Mouse (Mus musculus) WW6 (cell line): Measurements from ENCODE around the gene Foxp1.

Source experiments
- DNase-seq: peaks from one replicate; pipeline ENCODE4 v3.0.0-alpha.2; 2013; ENCODE audit warnings: low read depth, low spot score

Foxp1 gene

GRCm38 (mm10) chr6:99027542-99028160 lies 494.9 kb downstream of the Foxp1 start:
- DNase-seq = no peak

GRCm38 (mm10) chr6:99026635-99027541 lies 495.6 kb downstream of the Foxp1 start:
- DNase-seq = no peak

DNA sequence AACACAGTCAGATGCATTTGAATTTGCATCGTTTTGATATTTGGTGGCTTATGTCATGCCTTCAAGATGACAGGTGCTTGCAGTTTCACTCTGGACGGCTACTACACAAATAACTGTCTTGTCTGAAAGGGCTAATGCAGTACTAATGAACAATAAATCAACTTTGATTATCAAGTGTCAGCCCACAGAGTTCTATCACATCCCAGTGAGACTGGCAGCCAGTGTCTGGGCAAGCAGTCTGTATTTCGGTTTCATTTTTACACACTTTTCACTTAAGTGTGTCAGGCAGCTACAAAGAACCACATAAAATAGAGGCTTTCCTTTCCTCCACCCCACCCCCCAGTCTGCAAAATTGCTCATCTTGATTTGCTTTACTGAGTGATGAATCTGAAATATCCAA lies 496.5 kb downstream of the Foxp1 start:
- no peak for DNase-seq

- DNase-seq = no peak
Observed at GRCm38 (mm10) chr6:99024588-99024987, 497.9 kb downstream of the Foxp1 start.

DNA sequence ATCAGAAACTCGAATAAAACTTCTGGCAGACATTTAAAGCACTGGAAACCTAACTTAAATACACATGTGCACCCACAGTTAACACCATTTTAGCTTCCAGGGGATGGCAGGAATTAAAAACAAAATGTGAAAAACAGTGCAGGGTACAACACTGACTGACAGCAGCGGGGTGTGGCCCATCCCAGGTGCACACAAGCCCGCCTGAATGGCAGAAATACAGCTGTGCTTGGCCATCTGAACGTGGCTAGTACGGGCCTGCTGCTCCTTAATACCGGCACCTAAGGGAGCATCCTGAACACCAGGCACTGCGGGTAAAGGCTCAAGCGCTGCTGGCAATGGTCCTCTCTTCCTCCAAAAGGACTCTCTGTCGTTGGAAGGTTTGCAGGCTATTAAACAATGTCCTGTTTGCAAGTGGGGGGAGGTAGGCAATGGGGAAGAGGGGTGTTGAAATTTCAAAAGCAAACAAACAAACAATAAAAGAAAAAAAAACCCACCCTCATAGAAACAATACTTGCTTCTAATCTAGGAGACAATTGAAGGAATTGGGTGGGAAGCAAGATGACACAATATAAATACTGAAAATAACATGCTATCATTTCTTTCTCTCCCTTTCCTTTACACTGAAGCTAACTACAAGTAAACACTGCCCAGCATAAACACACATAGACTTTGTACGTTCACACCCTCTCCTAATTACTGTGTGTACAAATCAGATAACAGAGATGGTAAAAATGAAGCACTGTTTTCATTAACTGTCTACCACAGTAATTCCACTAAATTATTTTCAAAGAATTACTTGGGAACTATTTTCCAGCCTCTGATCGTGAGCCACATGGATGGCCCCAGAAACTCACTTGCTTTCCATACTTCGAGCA lies 501.7 kb downstream of the Foxp1 start:
- no peak for DNase-seq

DNA sequence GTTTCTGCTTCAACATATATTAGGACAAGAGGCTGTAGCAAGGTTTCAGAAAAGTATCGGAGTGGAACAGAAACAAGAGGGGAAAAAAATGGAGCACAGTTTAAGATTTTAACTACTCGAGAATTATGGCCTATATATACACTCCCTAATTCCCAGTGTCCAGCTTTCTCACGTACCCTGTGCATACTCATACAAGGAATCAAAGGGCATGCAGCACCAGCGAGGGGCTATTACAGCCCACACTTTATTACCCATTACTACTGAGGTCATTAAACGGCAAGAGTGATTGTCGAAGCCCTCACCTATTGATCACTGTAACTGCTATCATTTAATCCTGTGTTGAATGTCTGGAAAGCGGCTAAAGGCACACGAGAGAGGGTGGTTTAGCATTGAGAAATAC lies 502.8 kb downstream of the Foxp1 start:
- no peak for DNase-seq

DNA sequence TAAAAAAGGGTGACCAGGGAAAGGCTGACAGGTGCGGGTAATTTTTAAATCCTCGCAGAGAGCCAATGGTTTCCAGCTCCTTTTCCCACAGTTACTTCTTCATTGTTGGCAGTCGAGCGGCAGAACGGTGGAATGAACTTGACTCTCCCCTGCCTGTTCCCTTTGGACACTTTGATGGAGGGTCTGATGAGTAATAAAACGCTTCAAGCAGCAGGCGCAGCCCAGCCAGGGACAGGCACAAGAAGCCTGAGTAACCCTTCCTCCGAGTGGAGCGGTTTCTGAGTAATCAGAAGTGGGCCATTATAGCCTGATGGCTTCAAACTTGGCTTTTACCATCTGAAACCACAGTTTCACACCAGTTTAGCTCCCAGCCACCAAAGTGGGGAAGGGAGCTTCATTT lies 503.3 kb downstream of the Foxp1 start:
- DNase-seq = no peak

DNA sequence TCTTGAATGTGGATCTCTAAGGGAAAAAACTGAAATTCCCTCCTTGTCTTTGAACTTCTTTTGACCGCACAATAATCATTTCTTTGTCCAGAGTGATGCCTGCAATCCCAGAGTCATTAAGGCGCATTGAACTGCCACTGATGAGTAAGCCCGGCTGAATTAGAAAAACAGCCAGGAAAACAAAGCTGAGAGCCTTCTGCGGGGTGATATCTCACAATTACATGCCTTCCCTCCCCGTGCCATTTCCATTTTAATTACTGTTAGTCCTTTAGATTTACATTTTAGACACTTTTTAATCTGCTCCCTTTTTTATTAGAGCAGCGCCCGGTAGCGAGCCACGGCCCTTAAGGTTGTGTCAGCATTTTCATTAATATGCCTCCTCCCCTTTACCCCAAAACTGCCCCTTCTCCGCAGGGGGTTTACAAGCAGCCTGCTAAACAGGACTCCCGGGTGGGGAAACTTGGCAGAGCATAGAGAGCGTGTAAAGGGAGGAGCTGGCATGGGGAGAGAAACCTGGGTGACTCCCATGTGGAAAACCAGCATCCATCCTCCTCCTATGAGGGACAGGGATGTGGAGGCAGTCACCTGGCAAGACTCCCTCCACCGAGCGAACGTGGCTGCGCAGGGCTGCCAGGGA lies 508.5 kb downstream of the Foxp1 start:
- DNase-seq = no peak

DNA sequence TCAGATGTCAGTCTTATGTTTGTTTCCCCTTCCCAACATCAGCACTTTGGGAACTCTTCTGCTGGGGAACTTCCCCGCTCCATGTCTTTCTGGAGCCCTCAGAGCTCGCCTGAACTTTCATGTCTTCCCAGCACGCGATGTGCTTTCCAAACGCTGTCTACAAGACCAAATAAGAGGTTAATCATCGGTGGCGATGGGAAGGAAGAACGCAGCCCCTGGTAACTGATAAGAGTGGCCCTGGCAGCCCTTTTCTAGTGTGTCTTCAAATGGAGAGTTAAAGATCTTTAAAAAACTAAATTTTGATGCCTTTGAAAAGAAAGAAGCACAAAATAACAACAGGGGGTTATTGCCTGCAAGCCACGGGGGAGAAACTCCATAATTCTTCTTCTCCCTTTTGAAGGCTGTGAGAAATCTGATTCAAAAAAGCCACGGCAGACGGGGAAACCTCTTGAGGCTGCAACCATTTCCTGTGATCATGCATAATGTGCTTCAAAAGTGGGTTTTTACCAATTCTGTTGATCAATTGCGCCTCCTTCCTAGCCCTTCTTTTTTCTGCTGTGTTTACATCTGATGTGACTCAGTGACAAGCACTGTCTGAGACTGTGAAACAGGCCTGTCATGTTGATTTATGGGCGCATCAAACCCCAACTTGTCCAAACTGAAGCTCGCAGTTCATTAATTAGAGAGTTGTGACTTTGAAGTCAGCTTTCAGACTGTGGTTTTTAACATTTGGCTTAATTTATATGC lies 509.2 kb downstream of the Foxp1 start:
- DNase-seq = no peak

DNA sequence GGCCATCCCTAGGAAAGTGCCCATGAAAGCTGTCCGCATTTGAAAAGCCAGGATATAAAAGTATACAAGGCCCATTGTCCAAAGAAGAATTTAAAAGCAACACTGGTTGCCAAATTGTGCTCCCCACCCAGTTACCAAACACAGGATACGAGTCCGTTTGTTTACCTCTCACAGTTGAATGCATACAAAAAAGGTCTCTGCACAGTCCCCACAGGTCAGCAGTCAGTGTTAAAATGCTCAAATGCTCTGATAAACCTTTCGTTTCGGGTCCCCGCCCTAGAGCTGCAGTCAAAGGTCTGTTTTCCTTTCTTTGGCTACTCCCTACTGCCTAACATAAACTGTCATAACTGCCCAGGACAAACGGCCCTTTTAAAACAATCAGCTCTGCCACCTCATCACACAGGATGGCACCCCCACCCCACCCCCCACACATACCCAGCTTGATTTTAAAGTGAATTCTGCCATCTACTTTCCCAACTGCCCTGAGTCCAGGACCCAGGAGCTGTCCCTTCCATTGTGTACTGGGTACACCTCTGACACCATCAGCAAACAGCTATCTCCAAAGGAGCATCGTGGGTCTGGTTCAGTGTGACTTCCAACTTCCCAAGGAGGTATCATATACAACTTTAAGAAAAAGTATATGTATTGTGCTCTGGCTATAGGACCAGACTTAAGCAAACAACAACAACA lies 510.5 kb downstream of the Foxp1 start:
- no peak for DNase-seq

GRCm38 (mm10) chr6:99009771-99010170 lies 512.8 kb downstream of the Foxp1 start:
- no peak for DNase-seq

GRCm38 (mm10) chr6:99008565-99008964 lies 514.0 kb downstream of the Foxp1 start:
- DNase-seq = no peak

- no peak for DNase-seq
Observed at GRCm38 (mm10) chr6:99007542-99007941, 515.0 kb downstream of the Foxp1 start.

DNA sequence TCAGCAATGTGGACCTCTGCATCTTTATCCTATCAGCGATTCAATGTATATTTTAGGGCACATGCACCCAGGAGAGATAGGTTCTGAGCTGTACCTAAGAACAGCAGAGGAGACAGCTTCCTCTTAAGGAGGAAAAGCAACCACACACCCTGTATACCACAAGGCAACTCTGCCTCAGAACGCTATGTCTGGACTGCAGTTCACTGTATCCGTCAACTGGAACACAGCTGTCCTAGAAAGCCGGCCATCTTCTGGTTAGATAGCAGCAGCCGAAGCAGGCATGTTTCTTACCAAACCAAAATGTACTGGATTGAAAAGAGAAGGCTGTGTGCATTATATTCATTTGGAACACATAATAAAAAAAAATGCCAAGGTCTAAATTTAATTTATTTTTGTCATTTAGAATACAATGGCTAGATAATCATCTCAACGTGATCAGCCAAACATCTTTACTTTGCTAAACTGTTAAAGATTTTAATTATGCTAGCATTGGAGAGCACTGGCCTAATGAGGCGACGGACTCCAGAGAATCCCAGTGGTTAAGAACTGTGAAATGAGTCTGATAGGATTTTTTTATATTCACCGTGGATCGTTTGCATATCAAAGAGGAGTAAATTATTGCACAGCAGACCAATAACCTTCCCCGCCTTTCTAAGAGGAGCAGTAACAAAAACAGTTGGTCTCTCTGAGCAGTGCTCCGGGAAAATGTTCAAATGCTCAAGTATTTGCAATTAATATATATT lies 518.1 kb downstream of the Foxp1 start:
- DNase-seq = no peak

DNA sequence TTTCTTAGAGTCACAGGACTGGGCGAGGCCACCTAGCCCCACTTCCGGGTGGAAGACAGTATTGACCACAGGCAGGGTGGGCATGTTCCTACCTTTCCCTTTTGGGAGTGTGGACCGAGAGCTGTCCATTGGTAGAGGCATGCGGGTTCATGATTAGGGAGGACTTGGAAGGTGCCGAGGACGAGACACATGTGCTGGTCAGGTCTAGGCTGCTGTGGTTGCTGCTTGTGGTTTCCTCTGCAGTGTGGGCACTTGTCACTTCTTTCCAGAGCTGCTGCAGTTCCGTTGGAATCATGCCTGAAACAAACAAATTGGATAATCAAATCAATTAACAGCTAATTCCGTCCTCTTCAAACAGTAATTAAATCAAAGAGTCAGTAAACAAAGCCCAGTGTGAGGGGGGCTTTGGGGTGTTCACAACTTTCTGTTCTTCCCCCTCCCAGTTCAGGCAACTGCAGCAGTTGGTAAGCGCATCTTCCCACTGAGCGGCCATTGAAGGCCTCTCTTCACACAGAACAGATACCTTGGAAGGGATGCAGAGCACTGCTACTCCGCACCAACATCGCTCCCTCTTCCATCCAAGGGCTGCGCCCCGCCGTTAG lies 519.3 kb downstream of the Foxp1 start:
- DNase-seq = no peak

DNA sequence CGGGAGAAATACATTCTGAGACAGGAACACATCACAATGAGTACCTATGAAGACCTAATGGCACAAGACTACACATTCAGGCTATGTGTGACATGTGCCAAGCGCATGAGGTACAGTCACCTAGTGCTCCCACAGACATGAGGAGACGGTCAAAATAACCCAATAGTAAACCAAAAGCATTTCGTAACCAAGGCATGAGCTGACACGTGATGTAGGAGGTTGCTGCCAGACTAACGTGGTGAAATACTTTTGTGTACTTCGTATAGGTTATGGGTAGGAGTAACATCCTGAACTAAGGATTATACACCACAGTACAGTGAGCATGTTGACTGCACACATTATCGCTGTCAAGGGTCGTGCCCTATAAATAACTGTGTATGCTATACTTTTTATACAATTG lies 520.9 kb downstream of the Foxp1 start:
- no peak for DNase-seq

DNA sequence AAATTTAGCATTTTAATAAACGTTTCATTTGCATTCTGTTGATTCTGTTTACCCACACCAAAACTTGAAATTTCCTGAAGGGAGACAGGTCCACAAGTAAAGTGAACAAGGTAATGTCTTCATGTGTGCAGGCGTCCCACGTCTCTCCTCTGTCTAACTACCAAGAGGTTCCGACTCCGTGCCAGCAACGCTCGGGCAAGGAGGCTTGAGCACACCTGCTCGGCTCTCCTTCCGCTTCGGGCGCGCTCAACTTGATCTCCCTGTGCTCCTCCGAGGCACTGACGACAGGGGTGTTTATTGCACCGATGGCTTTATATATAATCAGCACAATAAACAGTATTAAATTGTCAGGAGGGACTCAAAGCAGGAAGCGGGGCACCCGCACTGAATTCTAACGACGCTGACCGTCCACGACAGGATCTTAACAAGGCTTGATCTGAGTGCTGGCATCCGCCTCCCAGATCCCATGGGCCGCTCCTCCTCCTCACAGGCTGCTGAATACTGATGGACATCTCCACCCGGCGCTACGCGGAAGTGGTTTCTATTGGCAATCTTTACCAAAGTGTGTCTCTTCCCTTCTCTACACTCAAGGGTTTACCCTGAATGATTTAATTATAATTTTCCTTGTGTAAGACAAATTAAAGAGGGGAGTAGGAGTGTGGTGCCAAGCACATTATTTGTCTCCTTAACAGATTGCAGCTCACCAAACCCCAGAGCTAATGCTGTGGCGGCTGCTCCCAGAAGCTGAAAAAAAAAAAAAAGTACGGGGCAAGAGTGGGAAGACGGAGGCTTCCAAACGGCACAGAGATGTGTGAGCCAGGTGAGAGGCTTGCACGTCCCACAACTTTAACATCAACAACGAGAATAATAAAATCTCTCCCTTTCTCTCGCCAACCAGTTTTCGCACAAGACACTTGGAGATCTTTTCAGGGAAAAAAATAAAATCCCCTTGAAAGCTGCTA lies 523.3 kb downstream of the Foxp1 start:
- no peak for DNase-seq

- DNase-seq = no peak
Observed at GRCm38 (mm10) chr6:98997742-98998141, 524.8 kb downstream of the Foxp1 start.
